Mouse (Mus musculus) cerebellum, adult 2 months (tissue): ENCODE data around the gene Smco3.

ENCODE experiments used
- CTCF ChIP-seq: fragments of 200-500 bp; IDR thresholded peaks from 2 replicates; pipeline ENCODE4 v1.5.1; 2011; ENCODE audit warnings: low read depth, mild to moderate bottlenecking, control low read depth, low read length, moderate library complexity, borderline replicate concordance; ENCODE audit not compliant: insufficient read depth
- POLR2A ChIP-seq: fragments of 200-500 bp; IDR thresholded peaks from 2 replicates; pipeline ENCODE4 v1.6.1; 2011; ENCODE audit warnings: low read length, control low read depth, borderline replicate concordance; ENCODE audit not compliant: insufficient read depth

- TF ChIP-seq CTCF: no peak
- TF ChIP-seq POLR2A: no peak
Measured at GRCm38 (mm10) chr6:136854361-136854781, 19.1 kb upstream of the Smco3 start.
